Mouse (Mus musculus): ENCODE measurements around the gene Gm5478. TPM values are rescaled to one million over a fixed set of nuclear protein-coding genes. Genes with fewer than 3 reads are reported as not detected.
"Not testable (repeated sequence)": the region's sequence is repeated elsewhere in the genome, so short reads cannot be mapped to it uniquely, and the experiment has no call there.

Gene Gm5478
- total RNA-seq (2021), result not detected
- long read RNA-seq, experiment 1, result 0 reads
- long read RNA-seq, experiment 2, result 0 reads

DNA sequence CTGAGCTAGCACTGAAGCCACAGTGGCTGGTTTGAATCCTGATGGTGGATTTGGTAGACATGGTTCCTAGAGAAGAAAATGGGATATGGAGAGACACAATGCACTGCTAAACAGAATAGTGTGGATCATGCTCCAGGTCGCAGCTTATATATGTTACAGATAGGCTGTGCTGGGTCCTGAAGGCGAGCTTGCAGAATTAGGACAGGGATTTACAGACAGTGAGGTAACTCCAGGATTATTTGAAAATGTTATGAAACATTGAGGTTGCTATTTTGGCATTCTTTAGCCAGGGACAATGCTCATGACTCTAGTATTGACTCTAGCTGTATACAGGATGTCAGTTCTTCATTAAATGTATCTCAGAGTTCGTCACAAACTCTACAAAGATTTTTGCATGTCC lies at the start of gene Gm5478:
Gene Gm5478, minus strand, starts transcription at position 101 of the 400 bp plus-strand sequence.
- DNase-seq, result no peak

DNA sequence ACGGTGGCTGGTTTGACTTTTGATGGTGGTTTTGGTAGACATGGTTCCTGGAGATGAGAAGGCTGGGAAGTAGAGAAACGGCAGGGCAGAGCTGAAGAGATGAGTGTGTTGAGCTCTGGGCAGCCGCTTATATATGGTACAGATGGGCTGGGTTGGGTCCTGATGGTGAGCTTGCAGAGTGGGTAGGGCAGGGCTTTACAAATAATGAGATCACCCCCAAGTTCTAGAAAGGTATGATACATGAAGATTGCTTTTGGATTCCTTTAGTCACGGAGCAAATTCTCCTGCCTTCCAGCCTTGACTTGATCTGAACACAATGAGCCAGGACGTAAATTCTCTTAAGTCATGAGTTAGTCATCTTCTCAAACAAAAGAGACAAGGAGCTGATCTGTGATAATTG lies 47.0 kb upstream of the Gm5478 start, which contains the start of gene Krt6a:
Gene Krt6a, minus strand, starts transcription at position 101 of the 400 bp plus-strand sequence.
- DNase-seq, result no peak

DNA sequence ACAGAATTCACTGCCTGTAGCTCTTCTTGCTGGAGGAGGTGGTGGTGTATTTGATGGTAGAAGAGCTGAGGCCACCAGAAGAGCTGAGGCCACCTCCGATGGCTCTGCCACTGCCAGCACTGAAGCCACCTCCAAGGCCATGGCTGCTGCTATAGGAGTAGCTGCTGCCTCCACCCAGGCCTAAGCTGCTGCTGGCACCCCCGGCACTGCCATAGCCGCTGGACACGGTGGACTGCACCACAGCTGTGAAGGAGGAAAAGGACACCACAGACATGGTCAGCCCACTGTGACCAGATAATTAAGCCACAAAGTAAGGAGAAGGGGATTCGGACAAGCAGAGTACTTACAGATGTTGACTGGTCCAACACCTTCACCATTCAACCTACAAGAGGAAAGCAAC lies 43.3 kb upstream of the Gm5478 start:
- not testable (repeated sequence) for DNase-seq

DNA sequence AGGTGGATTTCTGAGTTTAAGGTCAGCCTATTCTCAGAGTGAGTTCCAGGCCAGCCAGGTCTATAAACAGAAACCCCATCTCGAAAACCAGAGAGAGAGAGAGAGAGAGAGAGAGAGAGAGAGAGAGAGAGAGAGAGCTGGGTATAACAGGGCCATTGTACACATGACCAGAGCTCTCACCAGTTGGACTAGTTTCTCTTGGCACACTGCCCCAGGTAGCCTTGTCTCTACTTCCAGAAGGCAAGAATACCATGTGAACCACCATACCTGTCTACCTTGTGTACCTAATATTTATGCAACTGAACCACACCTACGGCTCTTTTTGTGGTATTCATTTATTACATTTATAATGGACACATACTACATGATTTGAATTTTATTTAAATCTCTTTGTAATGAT lies 41.0 kb upstream of the Gm5478 start:
- DNase-seq, result no peak

DNA sequence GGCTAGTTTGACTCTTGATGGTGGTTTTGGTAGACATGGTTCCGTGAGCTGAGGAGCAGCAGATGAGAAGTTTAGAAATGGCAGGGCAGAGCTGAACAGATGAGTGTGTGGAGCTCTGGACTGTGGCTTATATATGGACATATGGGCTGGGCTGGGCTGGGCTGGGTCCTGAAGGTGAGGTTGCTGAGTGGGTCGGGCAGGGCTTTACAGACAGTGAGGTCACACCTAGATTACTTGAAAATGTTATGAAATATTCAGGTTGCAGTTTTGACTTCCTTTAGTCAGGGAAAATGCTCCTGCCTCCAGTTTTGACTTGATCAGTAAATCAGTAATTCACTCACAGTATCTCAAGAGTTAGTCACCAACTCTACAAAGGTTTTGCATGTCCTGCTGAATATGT lies 33.0 kb upstream of the Gm5478 start, which contains the start of gene Krt6b:
Gene Krt6b, minus strand, starts transcription at position 101 of the 400 bp plus-strand sequence.
- no peak for DNase-seq

DNA sequence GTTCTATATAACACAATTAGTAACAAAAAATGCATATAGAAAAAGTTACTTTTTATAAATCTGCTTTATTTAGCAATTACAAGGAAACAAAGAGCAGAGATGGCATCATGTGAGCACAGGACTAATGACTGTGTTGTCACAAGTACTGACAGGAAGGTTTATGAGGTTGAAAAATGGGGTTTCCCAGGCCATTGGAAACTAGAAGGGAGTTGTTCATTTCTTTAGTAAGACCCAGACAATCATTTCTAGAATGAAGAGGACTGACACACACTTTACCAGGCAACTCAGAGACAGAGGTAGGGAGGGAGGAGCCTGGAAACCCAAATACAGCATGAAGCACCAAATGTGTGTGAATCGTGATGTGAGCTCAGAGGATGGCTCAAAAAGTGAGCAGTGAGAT lies 28.8 kb upstream of the Gm5478 start:
- DNase-seq, result no peak

DNA sequence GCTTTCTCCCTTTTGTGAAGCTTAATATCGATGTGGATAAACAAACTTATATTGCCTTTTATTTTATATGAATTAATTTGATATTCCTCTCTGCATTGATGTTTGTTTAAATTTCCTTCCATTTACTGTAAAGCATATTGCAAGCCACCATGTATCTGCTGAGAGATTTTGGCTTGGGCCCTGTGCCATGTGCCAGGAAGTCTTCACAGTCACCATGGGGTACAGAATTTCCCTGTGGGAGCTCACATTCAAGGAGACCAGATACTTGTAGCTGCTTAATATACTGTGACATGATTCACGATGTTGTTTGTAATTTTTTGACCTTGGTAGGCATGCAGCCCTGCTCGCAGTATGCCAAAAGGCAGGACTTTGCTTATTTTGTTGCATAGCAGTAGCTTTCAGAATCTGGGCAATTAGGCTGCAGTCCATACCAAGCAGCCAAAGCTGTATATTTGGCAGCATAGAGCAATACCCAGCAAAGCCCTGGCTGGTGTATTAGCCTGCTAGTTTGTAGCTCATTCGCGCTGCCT lies 5.6 kb upstream of the Gm5478 start:
- DNase-seq, result peak; percentile 21 to 27

DNA sequence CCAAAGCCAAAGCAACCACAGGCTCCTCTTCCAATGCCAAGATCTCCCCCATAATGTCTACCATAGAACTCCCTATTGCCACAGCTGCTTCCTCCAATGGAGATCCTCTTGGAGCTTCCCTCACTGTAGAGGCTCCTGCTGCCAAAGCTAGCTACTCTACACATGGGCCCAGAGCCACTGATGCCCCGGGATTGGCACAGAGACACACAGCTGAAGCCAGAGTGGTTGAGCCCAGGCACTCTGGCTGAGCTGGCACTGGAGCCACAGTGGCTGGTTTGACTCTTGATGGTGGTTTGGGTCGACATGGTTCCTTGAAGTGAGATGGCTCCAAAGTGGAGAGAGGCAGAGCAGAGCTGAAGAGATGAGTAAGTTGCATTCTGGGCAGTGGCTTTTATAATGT lies 19.3 kb downstream of the Gm5478 start, which contains the start of gene Gm5414:
Gene Gm5414, minus strand, starts transcription at position 305 of the 400 bp plus-strand sequence.
- no peak for DNase-seq

DNA sequence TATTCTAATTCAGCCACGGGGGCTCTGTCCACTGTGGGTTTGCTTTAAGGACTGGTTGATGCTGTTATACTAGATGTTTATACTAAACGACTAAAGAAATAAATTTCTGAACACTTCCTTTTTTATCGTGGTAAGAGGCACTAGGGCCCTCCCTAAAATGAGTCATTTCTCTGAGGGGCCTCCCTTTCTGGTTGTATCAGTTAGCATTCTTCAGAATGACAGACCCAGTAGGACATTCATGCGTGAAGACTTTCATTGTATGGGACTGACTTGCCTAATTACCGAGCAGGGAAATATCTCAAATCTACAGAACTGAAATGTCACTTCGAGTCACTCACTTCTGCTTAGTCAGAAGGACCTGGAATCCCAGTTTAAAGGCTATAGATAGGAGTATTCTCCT lies 48.1 kb downstream of the Gm5478 start:
- DNase-seq, result no peak

Small RNA genes lying within 50 kb of the gene (microRNA-seq; reads per million reads assigned to microRNA genes)
- gene Gm44342 (not detected), gene Gm44383 (not detected), gene Gm44479 (not detected)

Other genes with a start within 250 kb of the Gm5478 start
- gene Krt7, start 236.3 kb downstream of the Gm5478 start, total RNA-seq (2021), result 1 to 10 TPM in 1 of 2 experiments, under 1 TPM in 1; 0.89 to 1.8 TPM
- not detected for gene Krt87, start 208.6 kb downstream of the Gm5478 start, total RNA-seq (2021)
- gene Krt88, start 199.6 kb downstream of the Gm5478 start, total RNA-seq (2021), result not detected
- not detected for gene Krt81, start 183.6 kb downstream of the Gm5478 start, total RNA-seq (2021)
- gene Krt86, start 173.9 kb downstream of the Gm5478 start, total RNA-seq (2021), result not detected
- gene Krt83, start 155.9 kb downstream of the Gm5478 start, total RNA-seq (2021), result not detected
- gene Gm49425, start 130.1 kb downstream of the Gm5478 start, total RNA-seq (2021), result not detected
- gene Krt84, start 114.6 kb downstream of the Gm5478 start, total RNA-seq (2021), result not detected
- not detected for gene Krt82, start 96.7 kb downstream of the Gm5478 start, total RNA-seq (2021)
- not detected for gene Krt90, start 84.4 kb downstream of the Gm5478 start, total RNA-seq (2021)
- not detected for gene Krt75, start 73.5 kb downstream of the Gm5478 start, total RNA-seq (2021)
- not detected for gene Gm5414, start 19.2 kb downstream of the Gm5478 start, total RNA-seq (2021)
- not detected for gene Krt6b, start 32.9 kb upstream of the Gm5478 start, total RNA-seq (2021)
- gene Krt6a, start 46.9 kb upstream of the Gm5478 start, total RNA-seq (2021), result not detected
- gene Krt5, start 65.5 kb upstream of the Gm5478 start, total RNA-seq (2021), result not detected
- not detected for gene Krt71, start 95.7 kb upstream of the Gm5478 start, total RNA-seq (2021)
- gene Krt72, start 139.1 kb upstream of the Gm5478 start, total RNA-seq (2021), result not detected
- gene Krt73, start 155.0 kb upstream of the Gm5478 start, total RNA-seq (2021), result not detected
- gene Krt2, start 170.8 kb upstream of the Gm5478 start, total RNA-seq (2021), result not detected
- under 1 TPM; 0.10 to 0.20 TPM for gene Krt1, start 203.4 kb upstream of the Gm5478 start, total RNA-seq (2021)
- not detected for gene Krt77, start 222.3 kb upstream of the Gm5478 start, total RNA-seq (2021)
- gene Krt76, start 245.5 kb upstream of the Gm5478 start, total RNA-seq (2021), result not detected